Mouse (Mus musculus) small intestine, adult 2 months (tissue): ENCODE data around the gene Olfr1230.

Source experiments
- CTCF ChIP-seq: fragments of 200-500 bp; IDR thresholded peaks from 2 replicates; pipeline ENCODE4 v1.5.1; 2012; ENCODE audit warnings: low read depth, mild to moderate bottlenecking, control low read depth, inconsistent platforms, low read length, moderate library complexity, mixed read lengths; ENCODE audit not compliant: insufficient replicate concordance, insufficient read length; ENCODE audit errors: extremely low read depth
- POLR2A ChIP-seq: fragments of 200-500 bp; IDR thresholded peaks from 2 replicates; pipeline ENCODE4 v1.6.1; 2012; ENCODE audit warnings: low read depth, mild to moderate bottlenecking, control low read depth, inconsistent platforms, low read length, moderate library complexity

GRCm38 (mm10) chr2:89342298-89342697, 45.2 kb upstream of the Olfr1230 start, which contains the start of gene Olfr1233:
- TF ChIP-seq POLR2A (no peak), CTCF (no peak)
